ENCODE assay signal across 8 mouse cellular contexts in genomic region chr17:48416425-48417195, GRCm38 (mm10). TPM values are rescaled to one million over a fixed set of nuclear protein-coding genes. Genes with fewer than 3 reads are reported as not detected.
DNase-seq lines count a peak whose midpoint lies in the region; ATAC-seq and TF ChIP-seq lines count a peak whose summit lies in the region.

No protein-coding gene starts in this region.

- peaks cover 5% of the 10 kb centered on the region for H3K79me2 ChIP-seq in MEL (ENCODE audit: control insufficient read depth, insufficient read depth, low read length, poor library complexity)

- WGBS in heart, postnatal 0 days: 68% methylated on average over 14 of the region's 14 CpGs
- WGBS in lung, embryonic 14.5 days: 76% methylated on average over 14 of the region's 14 CpGs

- TF ChIP-seq EP300 in MEL (IDR thresholded peaks at IDR 0.05; ENCODE audit: low read depth in 1 of 2, low read length in 2 of 2): no peak
- TF ChIP-seq EP300 in heart, postnatal 0 days (IDR thresholded peaks at IDR 0.05; ENCODE audit: low read depth): no peak

- H3K4me3 ChIP-seq in MEL (ENCODE audit: control insufficient read depth in 1 of 2, insufficient read depth in 1 of 2, low read depth in 2 of 2, low read length in 2 of 2): no peak overlapping the region
- no peak overlapping the region for H3K4me3 ChIP-seq in heart, postnatal 0 days (ENCODE audit: low read depth, low read length)
- no peak overlapping the region for H3K4me3 ChIP-seq in lung, embryonic 14.5 days (ENCODE audit: low read depth, low read length)

- H3K27ac ChIP-seq in MEL (ENCODE audit: control insufficient read depth, low read depth, low read length): no peak overlapping the region
- peak overlapping the region; percentile 36 for H3K27ac ChIP-seq in heart, postnatal 0 days (ENCODE audit: low read depth)
- H3K27ac ChIP-seq in lung, embryonic 14.5 days (ENCODE audit: low read depth): peak overlapping the region; percentile 32; the same call in 1 of the 2 replicates

- TF ChIP-seq RAD21 in MEL (IDR thresholded peaks at IDR 0.05; ENCODE audit: low read depth, low read length): peak; percentile 77

- no peaks in the 10 kb centered on the region for H3K27me3 ChIP-seq in MEL (ENCODE audit: control insufficient read depth in 1 of 2, insufficient read depth in 2 of 2, low read length in 2 of 2)
- no peaks in the 10 kb centered on the region for H3K27me3 ChIP-seq in heart, postnatal 0 days (ENCODE audit: control insufficient read depth, insufficient read depth, low read length)
- no peaks in the 10 kb centered on the region for H3K27me3 ChIP-seq in lung, embryonic 14.5 days (ENCODE audit: insufficient read depth, low read length)

- H3K4me1 ChIP-seq in MEL (ENCODE audit: control insufficient read depth in 1 of 2, insufficient read depth in 2 of 2, low read length in 2 of 2): peaks cover 11 to 15% of the 10 kb centered on the region in 2 experiments
- 0 out of 2 replicates have a peak, but pooled peaks cover 4% of the 10 kb centered on the region for H3K4me1 ChIP-seq in heart, postnatal 0 days (ENCODE audit: control insufficient read depth, insufficient read depth)
- H3K4me1 ChIP-seq in lung, embryonic 14.5 days (ENCODE audit: insufficient read depth): peaks cover 4% of the 10 kb centered on the region

- no peak overlapping the region for H3K4me2 ChIP-seq in heart, postnatal 0 days (ENCODE audit: low read depth, low read length)
- H3K4me2 ChIP-seq in lung, embryonic 14.5 days: no peak overlapping the region

- peak; percentile 55 to 80 (median 56) for TF ChIP-seq CTCF in MEL (IDR thresholded peaks at IDR 0.05 in 2 of 3, conservative IDR thresholded peaks at IDR 0.05 in 1 of 3; ENCODE audit: control insufficient read depth in 1 of 3, insufficient read depth in 1 of 3, low read depth in 2 of 3, low read length in 3 of 3, poor library complexity in 1 of 3, severe bottlenecking in 1 of 3)
- peak; percentile 58 for TF ChIP-seq CTCF in heart, postnatal 0 days (IDR thresholded peaks at IDR 0.05; ENCODE audit: low read depth)
- TF ChIP-seq CTCF in lung, embryonic 14.5 days (IDR thresholded peaks at IDR 0.05; ENCODE audit: low read depth): peak; percentile 74

- H3K9ac ChIP-seq in MEL (ENCODE audit: control insufficient read depth, low read depth, low read length, poor library complexity, severe bottlenecking): no peak overlapping the region
- H3K9ac ChIP-seq in heart, postnatal 0 days (replicated peaks; ENCODE audit: low read depth, low read length): no peak overlapping the region
- H3K9ac ChIP-seq in lung, embryonic 14.5 days: no peak overlapping the region

- TF ChIP-seq POLR2A in MEL (IDR thresholded peaks at IDR 0.05; ENCODE audit: control insufficient read depth in 1 of 2, insufficient read depth in 1 of 2, low read depth in 1 of 2, low read length in 2 of 2, poor library complexity in 1 of 2): no peak

- peak; percentile 77 for ATAC-seq in heart, postnatal 0 days (ENCODE audit: insufficient read depth, low read depth)
- ATAC-seq in lung, embryonic 14.5 days (ENCODE audit: insufficient read depth): peak; percentile 81
- peak; percentile 78; the same call in 1 of the 2 replicates for ATAC-seq in neutrophil, adult 5-6 weeks (ENCODE audit: extremely low read depth, insufficient number of reproducible peaks, low FRiP score, poor library complexity, severe bottlenecking)

- peaks cover 0 to 24% of the 10 kb centered on the region in 2 experiments; a peak in 2 of 4 replicates for H3K36me3 ChIP-seq in MEL (ENCODE audit: control insufficient read depth in 1 of 2, insufficient read depth in 2 of 2, low read length in 2 of 2)
- H3K36me3 ChIP-seq in heart, postnatal 0 days (replicated peaks; ENCODE audit: control insufficient read depth, insufficient read depth, low read length): peaks cover 79% of the 10 kb centered on the region
- H3K36me3 ChIP-seq in lung, embryonic 14.5 days (ENCODE audit: insufficient read depth): peaks cover 56% of the 10 kb centered on the region

- DNase-seq in B cell, adult 2 months: peak; percentile 78 to 81
- DNase-seq in MEL (ENCODE audit: low read depth, low spot score): peak; percentile 71
- peak; percentile 70 to 80 for DNase-seq in cerebellum, postnatal 25 days
- peak; percentile 76 for DNase-seq in heart, postnatal 0 days (ENCODE audit: low spot score)
- peak; percentile 80 to 81 for DNase-seq in kidney, postnatal 25 days
- peak; percentile 86 for DNase-seq in lung, embryonic 14.5 days
- no peak for DNase-seq in urinary bladder, postnatal 36 days (ENCODE audit: low spot score in 2 of 2)

- no peaks in the 10 kb centered on the region for H3K9me3 ChIP-seq in MEL (replicated peaks; ENCODE audit: insufficient read depth, low read length)
- no peaks in the 10 kb centered on the region for H3K9me3 ChIP-seq in heart, postnatal 0 days (replicated peaks; ENCODE audit: control insufficient read depth, low read length)
- H3K9me3 ChIP-seq in lung, embryonic 14.5 days (ENCODE audit: low read depth, low read length): no peaks in the 10 kb centered on the region

TF ChIP-seq in MEL, 35 proteins besides CTCF, POLR2A, EP300 and RAD21:
- no peak for TF ChIP-seq UBTF (IDR thresholded peaks at IDR 0.05; ENCODE audit: borderline replicate concordance, insufficient read depth, low read depth, low read length)
- peak; percentile 76 for TF ChIP-seq SMC3 (IDR thresholded peaks at IDR 0.05; ENCODE audit: low read depth, low read length)
- no peak for TF ChIP-seq ELF1 (IDR thresholded peaks at IDR 0.05; ENCODE audit: low read depth, low read length)
- TF ChIP-seq ZNF384 (IDR thresholded peaks at IDR 0.05; ENCODE audit: low read depth, low read length): peak; percentile 75
- TF ChIP-seq ZKSCAN1 (IDR thresholded peaks at IDR 0.05; ENCODE audit: low read depth, low read length): no peak
- TF ChIP-seq POLR2AphosphoS5 (IDR thresholded peaks at IDR 0.05; ENCODE audit: borderline replicate concordance, low read depth, low read length): no peak
- peak; percentile 61 for TF ChIP-seq ZC3H11A (IDR thresholded peaks at IDR 0.05; ENCODE audit: low read depth, low read length)

RNA-seq across cellular contexts. Expression of gene Oard1, which starts 6.8 kb away (rescaled TPM):
- 21.2 and 21.5 TPM in 2 replicates for total RNA-seq in MEL (2012; rRNA removed)
- 10 to 100 TPM in 1 of 2 experiments, not detected in 1; 24.4 TPM for polyA plus RNA-seq in MEL (2012; ENCODE audit: insufficient read depth in 1 of 2, insufficient read length in 2 of 2, low read depth in 1 of 2, low replicate concordance in 2 of 2, missing spikeins in 1 of 2)
- total RNA-seq in heart, postnatal 0 days (2014; rRNA removed; ENCODE audit: low replicate concordance): 7.1 and 12.9 TPM in 2 replicates
- 30.3 and 31.4 TPM in 2 replicates for polyA plus RNA-seq in heart, postnatal 0 days (2015; fragmentation: Nextera tagmentation; extraction: Ambion mirVana)
- polyA plus RNA-seq in lung, embryonic 14.5 days (2014; fragmentation: Nextera tagmentation; extraction: Ambion mirVana): 75.2 and 77.9 TPM in 2 replicates
- total RNA-seq in neutrophil, adult 5-6 weeks (2017): 92.3 and 97.1 TPM in 2 replicates

RNA-seq across cellular contexts. Expression of gene Nfya, which starts 6.9 kb away (rescaled TPM):
- 48.1 and 56.9 TPM in 2 replicates for total RNA-seq in MEL (2012; rRNA removed)
- polyA plus RNA-seq in MEL (2012; ENCODE audit: insufficient read depth in 1 of 2, insufficient read length in 2 of 2, low read depth in 1 of 2, low replicate concordance in 2 of 2, missing spikeins in 1 of 2): 10 to 100 TPM in 1 of 2 experiments, not detected in 1; 97.8 TPM
- total RNA-seq in heart, postnatal 0 days (2014; rRNA removed; ENCODE audit: low replicate concordance): 19.0 and 27.4 TPM in 2 replicates
- polyA plus RNA-seq in heart, postnatal 0 days (2015; fragmentation: Nextera tagmentation; extraction: Ambion mirVana): 4.7 and 5.5 TPM in 2 replicates
- polyA plus RNA-seq in lung, embryonic 14.5 days (2014; fragmentation: Nextera tagmentation; extraction: Ambion mirVana): 30.3 and 30.5 TPM in 2 replicates
- 47.7 and 55.0 TPM in 2 replicates for total RNA-seq in neutrophil, adult 5-6 weeks (2017)

RNA-seq across cellular contexts. Expression of gene Apobec2, which starts 16.1 kb away (rescaled TPM):
- total RNA-seq in MEL (2012; rRNA removed): 0.19 and 0.23 TPM in 2 replicates
- polyA plus RNA-seq in MEL (2012; ENCODE audit: insufficient read depth in 1 of 2, insufficient read length in 2 of 2, low read depth in 1 of 2, low replicate concordance in 2 of 2, missing spikeins in 1 of 2): under 1 TPM in 1 of 2 experiments, not detected in 1; 0.42 TPM
- 319 and 325 TPM in 2 replicates for total RNA-seq in heart, postnatal 0 days (2014; rRNA removed; ENCODE audit: low replicate concordance)
- 265 and 267 TPM in 2 replicates for polyA plus RNA-seq in heart, postnatal 0 days (2015; fragmentation: Nextera tagmentation; extraction: Ambion mirVana)
- 1.3 and 5.6 TPM in 2 replicates for polyA plus RNA-seq in lung, embryonic 14.5 days (2014; fragmentation: Nextera tagmentation; extraction: Ambion mirVana)
- total RNA-seq in neutrophil, adult 5-6 weeks (2017): not detected in 2 replicates

RNA-seq across cellular contexts. Expression of gene Tspo2, which starts 34.7 kb away (rescaled TPM):
- 3.7 and 4.9 TPM in 2 replicates for total RNA-seq in MEL (2012; rRNA removed)
- 10 to 100 TPM in 1 of 2 experiments, not detected in 1; 14.6 TPM for polyA plus RNA-seq in MEL (2012; ENCODE audit: insufficient read depth in 1 of 2, insufficient read length in 2 of 2, low read depth in 1 of 2, low replicate concordance in 2 of 2, missing spikeins in 1 of 2)
- total RNA-seq in heart, postnatal 0 days (2014; rRNA removed; ENCODE audit: low replicate concordance): not detected in 2 replicates
- polyA plus RNA-seq in heart, postnatal 0 days (2015; fragmentation: Nextera tagmentation; extraction: Ambion mirVana): 0.63 and 0.75 TPM in 2 replicates
- 1.5 and 1.9 TPM in 2 replicates for polyA plus RNA-seq in lung, embryonic 14.5 days (2014; fragmentation: Nextera tagmentation; extraction: Ambion mirVana)
- total RNA-seq in neutrophil, adult 5-6 weeks (2017): 2.5 and 3.8 TPM in 2 replicates

RNA-seq across cellular contexts. Expression of gene Unc5cl, which starts 38.1 kb away (rescaled TPM):
- 3.8 and 4.7 TPM in 2 replicates for total RNA-seq in MEL (2012; rRNA removed)
- 1 to 10 TPM in 1 of 2 experiments, not detected in 1; 7.7 TPM for polyA plus RNA-seq in MEL (2012; ENCODE audit: insufficient read depth in 1 of 2, insufficient read length in 2 of 2, low read depth in 1 of 2, low replicate concordance in 2 of 2, missing spikeins in 1 of 2)
- 1.4 TPM in 1 of 2 replicates, not detected in the other for total RNA-seq in heart, postnatal 0 days (2014; rRNA removed; ENCODE audit: low replicate concordance)
- 0.14 TPM in 1 of 2 replicates, not detected in the other for polyA plus RNA-seq in heart, postnatal 0 days (2015; fragmentation: Nextera tagmentation; extraction: Ambion mirVana)
- 1.4 and 1.5 TPM in 2 replicates for polyA plus RNA-seq in lung, embryonic 14.5 days (2014; fragmentation: Nextera tagmentation; extraction: Ambion mirVana)
- total RNA-seq in neutrophil, adult 5-6 weeks (2017): 5.2 and 11.3 TPM in 2 replicates

Comparison
In these comparisons a context has a peak if more than half of its experiments do, and no peak if none do; other contexts are left out.
1. DNase-seq: peak in B cell, adult 2 months (2 of 2), MEL (single experiment), cerebellum, postnatal 25 days (2 of 2), heart, postnatal 0 days (single experiment), kidney, postnatal 25 days (2 of 2) and lung, embryonic 14.5 days (single experiment); none in urinary bladder, postnatal 36 days (0 of 2).
2. RNA of gene Apobec2, which starts 16.1 kb away (total RNA-seq): 319 to 325 TPM in heart, postnatal 0 days; 0.19 to 0.23 TPM in MEL and not detected in neutrophil, adult 5-6 weeks; every median in the first group is over 100 times any median in the second.
3. Peak in every context shown above with its lines, with median percentiles within 50 percentile points of each other: CTCF ChIP-seq and ATAC-seq.